Mouse (Mus musculus) megakaryocyte, embryonic 14.5 days (primary cell): ENCODE data around the gene Acod1. TPM values are rescaled to one million over a fixed set of nuclear protein-coding genes. Genes with fewer than 3 reads are reported as not detected.

ENCODE experiments used
- H3K27me3 ChIP-seq: replicated peaks from 2 replicates; pipeline ENCODE3; 2012; ENCODE audit warnings: inconsistent platforms
- H3K36me3 ChIP-seq: replicated peaks from 2 replicates; pipeline ENCODE3; 2012; ENCODE audit warnings: low read length, inconsistent platforms, mixed read lengths
- H3K4me1 ChIP-seq: 2 replicates; pipeline ENCODE4 v1.6.1; 2012; ENCODE audit warnings: inconsistent platforms
- H3K4me3 ChIP-seq: replicated peaks from 2 replicates; pipeline ENCODE3; 2012; ENCODE audit warnings: moderate library complexity, mild to moderate bottlenecking, inconsistent platforms
- H3K9me3 ChIP-seq: 2 replicates; pipeline ENCODE4 v1.6.1; 2012; ENCODE audit warnings: inconsistent platforms
- FLI1 ChIP-seq: IDR thresholded peaks from 2 replicates; pipeline ENCODE4 v1.6.1; 2012; ENCODE audit warnings: low read length, inconsistent platforms, mixed read lengths
- GATA1 ChIP-seq: IDR thresholded peaks from 3 replicates; pipeline ENCODE4 v1.6.1; 2012; ENCODE audit warnings: mixed read lengths, low read length, inconsistent platforms, borderline replicate concordance
- polyA plus RNA-seq: library from polyadenylated mRNA; stranded (reverse); fragments of >175 nt; gene quantifications from 2 replicates; pipeline ENCODE4 v1.2.3, GENCODE M21; 2012; ENCODE audit warnings: low replicate concordance; ENCODE audit not compliant: insufficient read depth

Gene Acod1
- polyA plus RNA-seq, 1 experiment = 0.13 TPM

DNA sequence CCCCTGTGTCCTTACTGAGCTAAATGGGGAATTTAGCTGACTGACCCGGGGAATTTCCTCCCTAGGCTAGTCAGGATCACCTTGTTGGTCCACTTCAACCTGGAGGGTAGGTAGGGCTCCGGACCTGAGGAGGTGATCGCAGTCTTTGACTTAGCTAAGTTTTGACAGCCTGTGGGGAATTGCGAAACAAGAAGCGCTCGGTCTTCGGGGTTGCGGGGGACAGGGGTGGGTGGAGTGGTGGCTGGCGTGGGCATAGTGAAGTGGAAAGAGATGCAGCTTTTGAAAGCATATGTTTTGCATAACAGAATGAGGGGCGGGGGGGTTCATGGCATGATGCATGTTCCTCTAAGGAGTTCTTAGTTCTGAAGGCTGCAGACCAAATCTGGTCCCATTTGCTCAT, 24.0 kb downstream of the Acod1 start:
- Histone ChIP-seq H3K4me3 (peak overlapping the region; percentile 96), H3K36me3 (peaks cover 42% of the 10 kb centered on the region), H3K9me3 (no peaks in the 10 kb centered on the region), H3K27me3 (no peaks in the 10 kb centered on the region), H3K4me1 (peaks cover 52% of the 10 kb centered on the region)
- no peak for TF ChIP-seq FLI1
- no peak for TF ChIP-seq GATA1

DNA sequence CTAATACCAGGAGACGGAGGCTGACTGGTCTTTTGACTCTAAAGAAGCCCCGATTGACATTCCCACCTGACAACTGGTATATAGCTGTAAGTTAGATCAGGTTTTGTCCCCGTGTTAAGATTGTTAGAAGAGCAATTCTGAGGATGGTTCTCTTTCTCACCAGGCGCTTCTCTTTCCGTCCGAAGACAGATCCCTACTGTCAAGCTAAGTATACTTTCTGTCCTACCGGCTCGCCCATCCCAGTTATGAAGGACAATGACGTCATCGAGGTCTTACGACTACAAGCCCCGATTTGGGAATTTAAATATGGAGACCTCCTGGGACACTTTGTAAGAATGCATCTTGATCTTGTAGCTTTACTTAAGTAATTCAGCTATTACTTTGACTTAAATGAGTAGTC, 24.7 kb downstream of the Acod1 start:
- no peaks in the 10 kb centered on the region for H3K27me3 ChIP-seq
- peak overlapping the region; percentile 96 for H3K4me3 ChIP-seq
- TF ChIP-seq FLI1 (no peak), GATA1 (no peak)
- peaks cover 52% of the 10 kb centered on the region for H3K4me1 ChIP-seq
- H3K36me3 ChIP-seq = peaks cover 49% of the 10 kb centered on the region
- H3K9me3 ChIP-seq = no peaks in the 10 kb centered on the region

DNA sequence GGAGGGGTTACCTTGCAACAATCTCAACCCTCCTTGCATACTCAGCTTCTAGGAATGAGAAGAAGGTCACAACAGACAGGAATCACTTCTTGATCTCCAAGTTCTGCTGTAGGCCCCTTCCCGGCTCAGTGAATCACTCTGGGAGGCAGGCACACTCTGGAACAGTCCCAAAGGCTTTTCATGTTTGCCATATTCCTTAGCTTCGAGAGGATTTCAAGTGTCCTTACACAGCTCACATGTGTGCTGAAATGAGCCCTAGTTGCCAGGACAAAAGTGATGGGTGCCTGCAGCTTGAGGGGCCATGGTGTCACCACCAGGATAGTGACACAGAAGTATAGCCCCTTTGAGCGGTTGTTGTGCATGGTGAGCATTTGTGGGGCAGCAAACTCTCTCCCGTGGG, 26.0 kb downstream of the Acod1 start:
- Histone ChIP-seq H3K4me1 (peaks cover 63% of the 10 kb centered on the region), H3K4me3 (peak overlapping the region; percentile 14), H3K9me3 (no peaks in the 10 kb centered on the region), H3K27me3 (no peaks in the 10 kb centered on the region), H3K36me3 (peaks cover 61% of the 10 kb centered on the region)
- TF ChIP-seq GATA1 (no peak), FLI1 (no peak)

DNA sequence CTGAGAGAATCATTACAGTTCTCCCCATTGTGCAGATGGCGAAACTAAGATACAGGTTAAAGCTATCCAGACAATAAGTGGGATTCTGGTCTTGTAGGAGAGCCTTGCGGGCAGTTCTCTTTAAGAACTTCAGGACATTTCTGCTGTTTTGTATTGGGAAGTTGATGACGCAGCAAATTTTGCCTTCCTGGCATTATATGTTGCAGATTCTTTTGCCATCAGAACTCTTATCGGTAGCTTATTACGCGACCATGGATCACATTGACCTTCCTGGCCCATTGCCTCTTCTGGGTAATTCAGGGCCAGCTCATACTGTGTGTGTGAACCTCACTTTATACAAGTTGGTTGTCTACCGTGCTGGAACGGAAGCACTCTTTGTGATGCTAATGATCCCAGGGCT, 27.0 kb downstream of the Acod1 start:
- peaks cover 72% of the 10 kb centered on the region for H3K36me3 ChIP-seq
- H3K4me3 ChIP-seq = no peak overlapping the region
- TF ChIP-seq GATA1 (no peak), FLI1 (no peak)
- no peaks in the 10 kb centered on the region for H3K9me3 ChIP-seq
- no peaks in the 10 kb centered on the region for H3K27me3 ChIP-seq
- H3K4me1 ChIP-seq = peaks cover 72% of the 10 kb centered on the region

GRCm38 (mm10) chr14:103075166-103075565, 28.4 kb downstream of the Acod1 start:
- TF ChIP-seq GATA1 = no peak
- TF ChIP-seq FLI1 = no peak
- peaks cover 65% of the 10 kb centered on the region for H3K4me1 ChIP-seq
- peaks cover 85% of the 10 kb centered on the region for H3K36me3 ChIP-seq
- no peaks in the 10 kb centered on the region for H3K9me3 ChIP-seq
- H3K27me3 ChIP-seq = no peaks in the 10 kb centered on the region
- peak overlapping the region; percentile 81 for H3K4me3 ChIP-seq

DNA sequence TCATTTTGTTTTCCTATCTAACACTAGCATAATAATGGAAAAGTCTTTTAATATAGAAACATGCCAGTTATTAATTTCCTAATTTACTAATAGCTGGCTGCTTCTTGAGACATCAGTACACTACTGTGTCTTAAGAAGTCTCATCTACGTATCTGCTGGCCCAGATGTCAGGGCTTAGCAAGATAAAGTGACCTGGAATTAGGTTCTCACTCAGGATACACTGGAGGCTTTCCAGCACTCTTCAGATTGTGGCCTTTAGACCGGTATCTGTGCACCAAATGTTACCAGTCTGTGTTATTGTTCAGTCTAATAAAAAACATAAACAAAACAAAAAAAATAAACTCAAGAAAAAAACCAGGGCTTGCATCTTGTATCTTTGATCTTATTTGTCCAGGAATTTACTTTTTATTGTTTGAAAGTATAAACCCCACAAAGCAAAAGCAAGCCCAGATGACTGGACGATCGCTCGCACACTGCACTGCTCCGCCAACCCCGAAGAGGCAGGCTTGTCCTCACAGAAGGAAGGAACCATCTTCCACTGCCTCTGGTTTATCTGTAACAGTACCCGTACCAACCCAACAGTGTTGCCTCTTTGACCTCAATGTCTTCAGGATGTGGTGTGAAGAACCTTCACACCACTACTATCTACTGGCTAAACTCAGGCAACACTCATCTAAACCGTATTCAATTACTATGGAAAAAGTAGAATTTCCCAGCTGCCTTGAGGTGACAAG, 30.7 kb downstream of the Acod1 start:
- H3K4me1 ChIP-seq = peaks cover 53% of the 10 kb centered on the region
- H3K36me3 ChIP-seq = peaks cover 86% of the 10 kb centered on the region
- no peak overlapping the region for H3K4me3 ChIP-seq
- H3K27me3 ChIP-seq = peaks cover 3% of the 10 kb centered on the region
- no peaks in the 10 kb centered on the region for H3K9me3 ChIP-seq
- TF ChIP-seq FLI1 = no peak

DNA sequence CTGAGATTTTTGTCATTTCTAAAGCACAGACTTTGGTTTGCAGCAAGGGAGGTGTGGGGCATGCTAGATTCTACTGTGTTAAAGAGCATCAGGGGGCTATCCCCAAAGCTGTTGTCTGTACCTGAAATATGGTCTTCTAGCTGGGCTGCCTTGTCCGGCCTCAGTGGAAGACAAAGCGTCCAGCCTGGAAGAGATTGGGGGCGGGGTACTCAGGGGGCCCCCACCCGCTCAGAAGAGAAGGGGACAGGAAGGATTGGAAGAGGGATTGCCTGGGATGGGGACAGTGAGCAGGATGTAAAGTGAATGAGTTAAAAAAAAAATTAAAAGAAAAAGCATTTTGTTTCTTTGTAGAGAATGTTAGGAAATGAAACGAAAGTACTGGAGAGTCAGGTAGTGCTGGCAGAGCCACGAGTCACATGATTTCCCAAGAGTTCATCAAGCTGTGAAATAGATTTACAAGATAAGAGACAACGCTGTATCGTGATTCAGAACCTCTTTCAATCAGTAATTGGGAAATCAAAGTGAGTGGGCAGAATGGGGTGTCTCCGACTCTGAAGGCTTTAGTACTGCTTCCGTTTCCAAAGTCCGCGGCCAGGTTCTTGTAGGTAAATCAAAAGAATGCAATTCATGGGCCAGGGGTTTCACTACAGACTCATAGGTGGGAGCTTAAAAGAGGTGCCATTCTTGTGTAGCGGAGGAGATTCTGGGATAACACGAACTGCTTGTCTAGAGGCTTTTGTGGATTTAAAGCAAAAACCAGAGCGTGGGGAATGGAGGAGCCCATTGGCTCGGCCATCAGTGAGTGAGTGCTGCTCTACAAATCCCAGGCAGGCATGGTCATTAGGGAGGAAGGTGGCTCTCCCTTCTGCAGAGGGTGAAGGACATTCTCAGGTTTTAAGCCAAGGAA, 31.5 kb downstream of the Acod1 start:
- TF ChIP-seq GATA1 = no peak
- no peak for TF ChIP-seq FLI1
- peaks cover 86% of the 10 kb centered on the region for H3K36me3 ChIP-seq

DNA sequence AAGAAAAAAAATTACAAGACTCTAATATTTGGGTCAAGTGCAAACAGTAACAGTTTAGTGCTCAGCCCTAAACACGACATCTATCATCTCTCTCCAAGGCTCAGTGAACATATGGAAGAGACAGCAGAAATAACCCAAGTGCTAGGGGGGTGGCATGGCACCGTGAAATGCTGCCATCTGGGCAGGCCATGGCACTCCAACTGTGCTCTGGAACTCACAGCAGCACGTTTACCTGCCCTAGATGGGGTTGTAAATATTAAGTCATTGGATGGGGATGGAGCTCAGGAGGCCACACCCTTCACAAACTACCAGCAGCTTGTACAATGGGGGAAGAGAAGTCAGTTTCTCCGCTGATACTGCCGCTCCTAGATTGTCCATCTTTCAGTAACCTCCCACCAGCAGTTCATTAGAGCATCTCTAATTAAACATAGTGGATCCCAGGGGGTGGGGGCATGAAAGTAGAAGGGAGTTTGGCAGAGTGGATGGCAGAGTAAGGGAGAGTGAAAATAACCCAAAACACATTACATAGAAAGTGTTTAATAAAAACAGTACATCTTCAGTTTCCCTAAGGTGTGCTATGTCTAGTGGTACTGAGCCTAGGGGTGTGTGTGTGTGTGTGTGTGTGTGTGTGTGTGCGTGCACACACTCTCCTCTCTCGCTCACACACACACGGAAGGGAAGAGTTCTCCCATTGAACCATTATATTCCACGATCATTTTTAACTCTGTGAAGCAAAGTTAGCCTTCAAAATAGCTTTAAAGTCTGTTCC, 32.6 kb downstream of the Acod1 start:
- TF ChIP-seq GATA1 (no peak), FLI1 (no peak)
- Histone ChIP-seq H3K4me3 (no peak overlapping the region), H3K27me3 (peaks cover 10% of the 10 kb centered on the region), H3K36me3 (peaks cover 88% of the 10 kb centered on the region), H3K9me3 (no peaks in the 10 kb centered on the region), H3K4me1 (peaks cover 45% of the 10 kb centered on the region)

More for the DNA sequence above, 31.5 kb downstream of the Acod1 start:
- Histone ChIP-seq H3K4me1 (peaks cover 50% of the 10 kb centered on the region), H3K9me3 (no peaks in the 10 kb centered on the region), H3K27me3 (peaks cover 9% of the 10 kb centered on the region), H3K4me3 (no peak overlapping the region)

- TF ChIP-seq GATA1 (no peak), FLI1 (no peak)
- no peak overlapping the region for H3K4me3 ChIP-seq
- no peaks in the 10 kb centered on the region for H3K9me3 ChIP-seq
- peaks cover 87% of the 10 kb centered on the region for H3K36me3 ChIP-seq
- H3K27me3 ChIP-seq = peaks cover 12% of the 10 kb centered on the region
- H3K4me1 ChIP-seq = peaks cover 57% of the 10 kb centered on the region
These were observed 39.2 kb downstream of the Acod1 start for GRCm38 (mm10) chr14:103085840-103086533.
